Mouse (Mus musculus) MEL (cell line): ENCODE results near the gene Dcaf4.

Source experiments
- POLR2A ChIP-seq, 2 experiments: IDR thresholded peaks; 2 replicates each; pipeline ENCODE4 v1.6.1; 2011 to 2012; ENCODE audit warnings: low read length in 2 of 2, mild to moderate bottlenecking in 2 of 2, control low read depth in 1 of 2, improper control_type of control experiment in 1 of 2, low read depth in 1 of 2, moderate library complexity in 1 of 2; ENCODE audit not compliant: control insufficient read depth in 1 of 2, insufficient read depth in 1 of 2, poor library complexity in 1 of 2
- UBTF ChIP-seq: IDR thresholded peaks from 2 replicates; pipeline ENCODE4 v1.6.1; 2012; ENCODE audit warnings: low read depth, mild to moderate bottlenecking, inconsistent platforms, low read length, improper control_type of control experiment, moderate library complexity, borderline replicate concordance; ENCODE audit not compliant: insufficient read depth

DNA sequence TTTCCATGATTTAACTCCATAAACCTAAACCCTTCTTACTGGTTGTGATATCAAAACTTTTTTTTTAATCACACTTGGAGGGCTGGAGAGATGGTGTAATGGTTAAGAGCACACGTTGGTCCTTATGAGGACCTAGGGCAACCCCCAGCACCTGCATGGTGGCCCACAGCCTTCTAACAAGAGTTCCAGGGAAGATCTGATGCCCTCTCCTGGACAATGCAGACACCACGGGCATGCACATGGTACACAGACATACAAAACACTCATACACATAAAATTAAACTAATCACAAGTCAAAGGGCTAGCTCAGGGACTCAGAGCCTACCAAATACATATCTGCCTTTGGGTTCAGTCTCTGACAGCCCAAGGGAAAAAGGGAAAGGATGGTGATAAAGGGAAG lies 30.5 kb upstream of the Dcaf4 start:
- TF ChIP-seq POLR2A (IDR thresholded peaks at IDR 0.05; ENCODE audit: control insufficient read depth in 1 of 2, insufficient read depth in 1 of 2, low read depth in 1 of 2, low read length in 2 of 2, poor library complexity in 1 of 2) (no peak), UBTF (no peak)
